Mouse (Mus musculus) adrenal gland, adult (tissue): ENCODE measurements around the gene Lpcat1.
A peak's percentile ranks its signal among the peaks of the same experiment; 100 is the strongest.

Experiments
- DNase-seq, 2 experiments: peaks; one replicate each; pipeline ENCODE4 v3.0.0; 2022 to 2023; ENCODE audit warnings: low spot score in 1 of 2; ENCODE audit not compliant: inconsistent age in 2 of 2

Lpcat1 gene

DNA sequence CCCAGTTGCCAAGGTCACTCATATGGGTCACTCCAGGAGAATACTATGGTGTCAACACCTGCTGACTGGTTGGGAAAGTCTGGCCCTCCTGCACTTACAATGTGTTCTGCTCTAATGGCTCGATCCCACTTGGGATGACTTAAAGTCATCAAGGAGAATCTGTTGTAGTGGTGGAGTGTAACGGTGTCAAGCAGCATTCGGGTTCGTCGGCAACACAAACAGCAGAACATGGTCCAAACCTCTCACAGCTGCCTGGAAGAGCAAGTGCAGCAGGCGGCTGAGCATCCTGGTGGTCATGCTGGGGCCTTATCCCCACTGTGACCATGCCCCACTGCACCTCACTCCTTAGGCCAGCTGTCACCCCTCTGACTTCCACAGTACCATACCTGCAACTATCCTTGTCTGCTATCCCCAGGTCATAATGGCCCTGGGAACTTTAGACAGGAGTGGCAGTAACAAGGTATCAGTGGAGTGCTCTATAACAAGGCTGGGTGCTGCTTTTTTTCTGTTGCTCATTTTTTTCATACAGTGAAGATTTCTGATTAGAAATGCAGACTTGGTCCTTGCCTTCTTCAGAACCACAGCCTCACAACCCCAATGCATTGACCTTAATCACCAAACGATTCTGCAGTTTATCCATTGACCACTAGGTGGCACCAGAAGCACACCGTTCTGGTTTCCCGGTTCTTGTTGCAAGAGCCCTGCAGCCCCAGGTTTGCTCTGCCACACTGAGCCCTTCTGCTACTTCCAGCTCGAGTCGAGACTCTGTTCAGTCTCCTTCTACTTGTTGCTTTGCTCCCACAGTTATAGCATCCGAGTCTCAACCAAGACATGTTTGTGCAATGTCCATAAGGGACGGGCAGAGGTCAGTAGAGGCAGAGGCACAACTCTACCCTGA is 46.0 kb downstream of the Lpcat1 start:
- DNase-seq = peak; percentile 74 to 94

- DNase-seq = no peak
Measured at GRCm38 (mm10) chr13:73516886-73517285, 49.9 kb downstream of the Lpcat1 start.

DNA sequence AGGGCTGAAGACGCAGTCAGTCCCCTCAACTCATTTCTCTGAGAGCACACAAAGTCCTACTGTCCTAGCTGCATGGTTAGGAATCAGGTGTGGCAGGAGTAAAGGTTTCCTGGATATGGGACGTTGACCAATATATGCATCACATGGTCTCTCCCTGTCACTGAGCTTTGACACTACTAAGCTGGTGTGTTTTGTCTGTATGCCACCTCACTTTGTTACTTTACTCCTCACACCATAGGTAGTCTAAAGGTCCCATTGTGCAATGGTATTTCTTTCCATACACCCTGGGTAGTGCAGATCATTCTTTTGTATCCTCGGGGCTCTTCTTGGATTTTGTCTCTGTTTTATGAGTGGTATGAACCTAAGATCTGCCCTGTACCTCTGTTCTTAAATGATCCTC is 66.7 kb downstream of the Lpcat1 start:
- no peak for DNase-seq

GRCm38 (mm10) chr13:73535287-73535686 is 68.3 kb downstream of the Lpcat1 start:
- no peak for DNase-seq

GRCm38 (mm10) chr13:73536403-73536821 is 69.4 kb downstream of the Lpcat1 start, which contains the start of gene Slc6a3:
TSS of gene Slc6a3 (plus strand) at chr13:73536747.
- DNase-seq = peak; percentile 80 to 91

GRCm38 (mm10) chr13:73536824-73537223 is 69.8 kb downstream of the Lpcat1 start:
- no peak for DNase-seq

- DNase-seq = no peak
Measured at GRCm38 (mm10) chr13:73564201-73564600, 97.2 kb downstream of the Lpcat1 start.
